Mouse (Mus musculus) layer of hippocampus, adult 9-10 months (tissue): ENCODE results near the gene Plek.

Source experiments
- DNase-seq: peaks from one replicate; pipeline ENCODE4 v3.0.0; 2022; ENCODE audit warnings: low spot score

Plek gene

GRCm38 (mm10) chr11:16950226-16950975 lies 101.8 kb downstream of the Plek start:
- DNase-seq, result no peak

DNA sequence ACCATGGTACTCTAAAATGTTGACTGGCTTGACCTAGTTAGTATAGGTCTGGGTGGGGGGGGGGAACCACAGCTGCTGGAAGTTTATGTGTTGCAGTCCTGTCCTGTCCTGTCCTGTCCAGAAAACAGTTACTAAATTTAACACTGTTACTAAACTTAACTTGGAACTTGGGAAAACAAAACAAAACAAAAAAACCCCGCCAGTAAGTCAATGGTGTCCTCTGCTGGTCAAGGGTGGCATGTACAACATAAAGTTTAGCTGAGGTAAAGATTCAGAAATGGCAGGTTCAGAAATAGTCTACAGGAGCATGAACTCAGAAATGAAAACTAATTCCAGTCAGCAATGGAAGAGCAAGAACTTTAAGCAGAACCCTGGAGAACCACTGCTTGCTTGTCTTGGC lies 103.4 kb downstream of the Plek start:
- DNase-seq, result no peak

DNA sequence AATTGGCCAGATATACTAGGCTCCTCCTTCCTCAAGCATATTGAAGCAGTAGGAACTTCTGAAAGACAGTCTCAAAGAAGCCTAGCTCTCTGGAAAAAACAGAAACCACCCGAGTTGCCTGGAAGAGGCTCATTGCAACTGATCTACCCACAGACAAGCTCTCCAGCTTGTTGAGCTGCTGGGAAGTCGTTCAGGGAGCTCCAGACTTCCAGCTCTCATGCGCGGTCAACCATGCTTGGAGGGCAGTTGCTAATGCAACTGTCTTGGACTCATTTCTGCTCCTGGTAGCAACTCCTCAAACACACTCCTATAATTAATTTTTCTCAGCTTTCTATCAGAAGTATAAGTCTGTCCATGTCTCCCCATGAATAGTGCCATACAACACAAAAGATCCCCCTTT lies 109.2 kb downstream of the Plek start:
- no peak for DNase-seq

DNA sequence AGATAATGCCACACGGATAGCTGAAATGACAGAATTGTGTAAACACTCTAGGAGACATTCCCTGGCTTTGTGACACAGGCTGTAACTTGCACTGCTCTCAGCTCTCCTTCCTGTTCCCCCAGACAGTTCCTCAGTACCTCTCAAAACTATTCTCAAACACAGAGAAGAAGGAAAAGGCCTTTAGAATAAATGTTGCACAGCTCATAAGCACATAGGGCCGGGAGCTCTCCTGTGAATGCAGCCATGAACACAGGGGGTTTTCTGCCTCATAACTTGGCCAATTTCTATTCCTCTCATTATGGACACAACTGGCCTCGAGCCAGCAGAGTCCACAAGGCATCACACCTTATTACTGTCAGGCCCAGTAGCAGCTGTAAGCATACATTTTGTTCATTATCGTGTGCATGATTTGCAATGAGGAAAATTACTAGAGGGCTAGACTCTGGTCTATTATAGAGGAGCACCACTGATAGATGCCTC lies 110.2 kb downstream of the Plek start:
- DNase-seq, result no peak

DNA sequence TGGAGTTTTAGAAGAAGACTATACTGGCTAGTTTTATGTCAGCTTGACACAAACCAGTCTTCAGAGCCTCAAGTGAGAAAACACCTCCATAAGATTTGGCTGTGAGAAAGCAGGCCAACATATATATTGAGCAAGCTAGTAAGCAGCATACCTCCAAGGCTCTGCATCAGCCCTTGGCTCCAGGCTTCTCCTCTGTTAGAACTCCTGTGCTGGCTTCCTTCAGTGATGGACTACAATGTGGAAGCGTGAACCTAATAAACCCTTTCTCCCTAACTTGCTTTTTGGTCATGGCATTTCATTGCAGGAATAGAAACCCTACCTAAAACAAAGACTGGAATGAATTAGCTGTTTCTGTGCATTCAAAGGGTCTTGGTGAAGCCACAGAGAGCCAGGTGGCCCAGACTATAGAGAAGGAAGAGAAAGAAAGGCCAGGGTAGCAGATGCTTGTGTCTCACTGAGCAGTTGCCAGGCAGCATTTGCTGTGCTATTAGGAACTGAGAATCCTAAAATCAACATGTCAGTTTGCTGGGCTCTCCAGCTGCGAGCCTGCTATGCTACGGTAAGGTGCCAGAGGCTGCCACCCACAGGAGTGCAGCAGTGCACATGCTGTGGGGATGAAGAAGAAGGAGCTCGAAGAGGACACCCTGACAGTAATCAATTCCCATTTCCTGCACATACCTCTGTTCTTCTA lies 110.9 kb downstream of the Plek start:
- DNase-seq, result no peak

- DNase-seq, result no peak
Measured at GRCm38 (mm10) chr11:16935577-16936236, 116.5 kb downstream of the Plek start.

- DNase-seq, result no peak
Measured at GRCm38 (mm10) chr11:16932159-16932558, 120.0 kb downstream of the Plek start.
